Mouse (Mus musculus) heart, embryonic 16.5 days (tissue): ENCODE data around the gene Gigyf2. TPM values are rescaled to one million over a fixed set of nuclear protein-coding genes. Genes with fewer than 3 reads are reported as not detected.

Source experiments
- ATAC-seq: fragments of 200-750 bp; cut with Nextera tagmentation; replicated peaks from 2 replicates; pipeline ENCODE4 v1.8.0; 2017; ENCODE audit warnings: moderate number of reproducible peaks; ENCODE audit not compliant: insufficient read depth, low FRiP score; ENCODE audit errors: extremely low read depth
- H3K27ac ChIP-seq: fragments of 300-500 bp; sonication (generic); 2 replicates; pipeline ENCODE4 v1.5.1; 2014; ENCODE audit warnings: mild to moderate bottlenecking, low read length, control low read depth, moderate library complexity
- H3K27me3 ChIP-seq: fragments of 300-500 bp; sonication (generic); 2 replicates; pipeline ENCODE4 v1.6.1; 2014; ENCODE audit warnings: low read length, mixed read lengths; ENCODE audit not compliant: control insufficient read depth, insufficient read depth
- H3K36me3 ChIP-seq: fragments of 300-500 bp; sonication (generic); 2 replicates; pipeline ENCODE4 v1.6.1; 2014; ENCODE audit not compliant: control insufficient read depth, insufficient read depth
- H3K4me1 ChIP-seq: fragments of 300-500 bp; sonication (generic); 2 replicates; pipeline ENCODE4 v1.6.1; 2014; ENCODE audit warnings: low read length, mixed read lengths; ENCODE audit not compliant: control insufficient read depth, insufficient read depth
- H3K4me2 ChIP-seq: fragments of 300-500 bp; sonication (generic); 2 replicates; pipeline ENCODE4 v1.6.1; 2014; ENCODE audit warnings: low read depth, mild to moderate bottlenecking, control low read depth, low read length
- H3K4me3 ChIP-seq: fragments of 300-500 bp; sonication (generic); 2 replicates; pipeline ENCODE4 v1.5.1; 2014; ENCODE audit warnings: mild to moderate bottlenecking, control low read depth, low read length
- H3K9ac ChIP-seq: fragments of 300-500 bp; sonication (generic); 2 replicates; pipeline ENCODE4 v1.6.1; 2014; ENCODE audit warnings: low read length, control low read depth
- H3K9me3 ChIP-seq: fragments of 300-500 bp; sonication (generic); replicated peaks from 2 replicates; pipeline ENCODE4 v1.6.1; 2016; ENCODE audit warnings: low read length; ENCODE audit not compliant: control insufficient read depth
- WGBS: fragments of 180-500 bp; shearing (Covaris S2); extraction: QIAGEN DNeasy Blood & Tissue Kit; methylation state at CpG from one replicate; pipeline ENCODE4 v1.1.7; 2014; 5-methylcytosine and 5-hydroxymethylcytosine counted together
- polyA plus RNA-seq: library from polyadenylated mRNA; unstranded; fragments of >200 nt; fragmentation: Nextera tagmentation; extraction: Ambion mirVana; gene quantifications from 2 replicates; pipeline ENCODE4 v1.2.1, GENCODE M21; 2015

Gene Gigyf2
- polyA plus RNA-seq, 1 experiment from 2014 or later, result 31.6 TPM

GRCm38 (mm10) chr1:87294063-87294710, 32.6 kb upstream of the Gigyf2 start:
- H3K27me3 ChIP-seq, result no peaks in the 10 kb centered on the region
- 75% methylated on average over 4 of the region's 4 CpGs for WGBS
- no peaks in the 10 kb centered on the region for H3K9me3 ChIP-seq
- H3K4me3 ChIP-seq, result no peak overlapping the region
- H3K4me1 ChIP-seq, result peaks cover 4% of the 10 kb centered on the region
- no peak overlapping the region for H3K27ac ChIP-seq
- H3K36me3 ChIP-seq, result no peaks in the 10 kb centered on the region
- H3K9ac ChIP-seq, result no peak overlapping the region
- H3K4me2 ChIP-seq, result no peak overlapping the region
- ATAC-seq, result no peak

- Histone ChIP-seq H3K27ac (no peak overlapping the region), H3K4me1 (peaks cover 4% of the 10 kb centered on the region), H3K36me3 (no peaks in the 10 kb centered on the region), H3K4me2 (no peak overlapping the region), H3K27me3 (no peaks in the 10 kb centered on the region), H3K4me3 (no peak overlapping the region), H3K9ac (no peak overlapping the region), H3K9me3 (no peaks in the 10 kb centered on the region)
- WGBS, result 62% methylated on average over 4 of the region's 4 CpGs
- ATAC-seq, result no peak
Measured at GRCm38 (mm10) chr1:87294951-87295350, 31.8 kb upstream of the Gigyf2 start.

GRCm38 (mm10) chr1:87297346-87297925, 29.4 kb upstream of the Gigyf2 start:
- H3K27ac ChIP-seq, result no peak overlapping the region
- no peak for ATAC-seq
- H3K4me3 ChIP-seq, result no peak overlapping the region
- H3K27me3 ChIP-seq, result no peaks in the 10 kb centered on the region
- no peaks in the 10 kb centered on the region for H3K36me3 ChIP-seq
- H3K4me1 ChIP-seq, result no peaks in the 10 kb centered on the region
- 76% methylated on average over 10 of the region's 10 CpGs for WGBS
- no peak overlapping the region for H3K9ac ChIP-seq
- no peaks in the 10 kb centered on the region for H3K9me3 ChIP-seq
- H3K4me2 ChIP-seq, result no peak overlapping the region

GRCm38 (mm10) chr1:87300360-87301286, 26.2 kb upstream of the Gigyf2 start:
- Histone ChIP-seq H3K4me3 (no peak overlapping the region), H3K27ac (no peak overlapping the region), H3K27me3 (no peaks in the 10 kb centered on the region), H3K9ac (no peak overlapping the region), H3K36me3 (no peaks in the 10 kb centered on the region), H3K4me2 (no peak overlapping the region), H3K9me3 (no peaks in the 10 kb centered on the region), H3K4me1 (no peaks in the 10 kb centered on the region)
- no peak for ATAC-seq
- 68% methylated on average over 14 of the region's 14 CpGs for WGBS

- Histone ChIP-seq H3K4me3 (no peak overlapping the region), H3K4me1 (no peaks in the 10 kb centered on the region), H3K9ac (no peak overlapping the region), H3K27ac (no peak overlapping the region), H3K9me3 (no peaks in the 10 kb centered on the region), H3K4me2 (no peak overlapping the region), H3K27me3 (no peaks in the 10 kb centered on the region), H3K36me3 (no peaks in the 10 kb centered on the region)
- no peak for ATAC-seq
- WGBS, result 84% methylated on average over 2 of the region's 2 CpGs
Measured at GRCm38 (mm10) chr1:87301971-87302370, 24.8 kb upstream of the Gigyf2 start.

GRCm38 (mm10) chr1:87308952-87309351, 17.8 kb upstream of the Gigyf2 start:
- no peak for ATAC-seq
- Histone ChIP-seq H3K27ac (no peak overlapping the region), H3K9me3 (no peaks in the 10 kb centered on the region), H3K27me3 (no peaks in the 10 kb centered on the region), H3K36me3 (no peaks in the 10 kb centered on the region), H3K4me2 (no peak overlapping the region), H3K4me1 (no peaks in the 10 kb centered on the region), H3K4me3 (no peak overlapping the region), H3K9ac (no peak overlapping the region)
- WGBS, result 85% methylated on average over 3 of the region's 3 CpGs

- no peak overlapping the region for H3K4me3 ChIP-seq
- no peaks in the 10 kb centered on the region for H3K9me3 ChIP-seq
- H3K27me3 ChIP-seq, result no peaks in the 10 kb centered on the region
- no peak overlapping the region for H3K27ac ChIP-seq
- 79% methylated on average over 16 of the region's 16 CpGs for WGBS
- no peak for ATAC-seq
- no peaks in the 10 kb centered on the region for H3K4me1 ChIP-seq
- H3K36me3 ChIP-seq, result no peaks in the 10 kb centered on the region
- H3K4me2 ChIP-seq, result no peak overlapping the region
- H3K9ac ChIP-seq, result no peak overlapping the region
Measured at GRCm38 (mm10) chr1:87309621-87310020, 17.2 kb upstream of the Gigyf2 start.

GRCm38 (mm10) chr1:87312681-87313080, 14.1 kb upstream of the Gigyf2 start:
- 78% methylated on average over 2 of the region's 2 CpGs for WGBS

GRCm38 (mm10) chr1:87313116-87313515, 13.7 kb upstream of the Gigyf2 start:
- Histone ChIP-seq H3K27ac (no peak overlapping the region), H3K36me3 (no peaks in the 10 kb centered on the region), H3K4me3 (no peak overlapping the region), H3K9me3 (no peaks in the 10 kb centered on the region), H3K27me3 (no peaks in the 10 kb centered on the region), H3K9ac (no peak overlapping the region), H3K4me1 (peaks cover 3% of the 10 kb centered on the region; the same call in 1 of the 2 replicates), H3K4me2 (no peak overlapping the region)
- no peak for ATAC-seq
- WGBS, result 85% methylated on average over 2 of the region's 2 CpGs

More at GRCm38 (mm10) chr1:87312681-87313080, 14.1 kb upstream of the Gigyf2 start:
- no peak for ATAC-seq
- H3K36me3 ChIP-seq, result no peaks in the 10 kb centered on the region
- no peak overlapping the region for H3K27ac ChIP-seq
- no peak overlapping the region for H3K4me3 ChIP-seq
- no peak overlapping the region for H3K9ac ChIP-seq
- no peak overlapping the region for H3K4me2 ChIP-seq
- H3K4me1 ChIP-seq, result peaks cover 3% of the 10 kb centered on the region; the same call in 1 of the 2 replicates
- no peaks in the 10 kb centered on the region for H3K27me3 ChIP-seq
- H3K9me3 ChIP-seq, result no peaks in the 10 kb centered on the region
